Mouse (Mus musculus): ENCODE data around the gene Gmcl1.

Gene Gmcl1

DNA sequence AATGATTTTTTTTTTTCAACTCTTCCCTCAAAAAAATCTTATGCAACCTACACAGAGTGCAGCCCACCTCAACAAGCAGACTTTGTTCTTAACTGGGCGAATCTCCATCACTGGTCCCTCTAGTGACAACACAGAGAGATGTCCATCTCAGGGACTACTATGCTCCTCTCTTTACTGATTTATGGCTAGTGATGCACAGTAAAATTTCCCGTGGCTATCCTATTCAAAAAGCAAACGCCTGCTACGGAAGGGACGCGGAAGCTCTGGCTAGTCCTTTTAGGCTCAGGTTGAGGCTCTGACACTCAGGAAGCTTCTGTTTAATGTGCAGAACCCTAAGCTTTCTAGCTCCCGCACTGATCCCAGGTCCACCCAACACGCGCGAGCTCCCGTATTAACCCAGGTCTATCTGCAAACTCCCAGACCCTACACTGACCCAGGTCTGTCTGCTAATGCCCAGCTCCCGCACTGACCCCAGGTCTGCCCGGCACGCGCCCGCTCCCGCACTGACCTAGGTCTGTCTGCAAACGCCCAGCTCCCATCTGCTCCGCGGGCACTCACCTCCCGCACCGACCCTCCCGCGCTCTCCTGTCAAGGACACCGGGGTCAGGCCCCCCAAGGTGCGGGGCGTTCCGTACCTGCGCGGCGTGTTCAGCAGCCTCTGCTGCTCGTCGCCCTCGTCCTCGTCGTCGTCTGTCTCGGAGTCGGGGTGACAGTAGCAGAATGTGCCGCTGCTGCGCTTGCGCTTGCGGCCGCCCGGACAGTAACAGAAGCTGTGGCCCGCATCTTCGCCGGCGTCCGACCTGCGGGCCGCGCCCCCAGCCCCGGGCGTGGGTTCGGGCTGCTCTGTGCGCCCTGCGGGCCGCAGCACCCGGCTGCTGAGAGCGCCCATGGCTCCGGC, 658 bp downstream of the Gmcl1 start:
- no peak for DNase-seq

DNA sequence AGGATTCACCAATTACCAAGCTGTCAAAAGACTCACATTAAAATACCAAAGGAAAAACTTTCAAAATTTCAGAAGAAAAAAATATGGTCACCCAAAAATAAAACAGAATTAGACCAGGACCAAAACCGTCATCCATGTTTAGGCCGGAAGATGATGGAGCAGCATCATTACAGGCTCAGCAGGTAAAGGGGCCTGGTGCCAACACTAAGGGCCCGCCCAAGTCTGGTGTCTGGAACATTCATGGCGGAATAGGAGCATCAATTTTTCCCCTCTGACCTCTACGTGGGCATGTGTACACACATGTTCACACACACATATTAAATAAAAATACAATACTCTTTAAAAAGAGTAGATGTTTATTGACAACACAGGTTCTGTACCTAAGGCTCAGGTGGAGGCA, 4.5 kb downstream of the Gmcl1 start:
- DNase-seq: no peak

DNA sequence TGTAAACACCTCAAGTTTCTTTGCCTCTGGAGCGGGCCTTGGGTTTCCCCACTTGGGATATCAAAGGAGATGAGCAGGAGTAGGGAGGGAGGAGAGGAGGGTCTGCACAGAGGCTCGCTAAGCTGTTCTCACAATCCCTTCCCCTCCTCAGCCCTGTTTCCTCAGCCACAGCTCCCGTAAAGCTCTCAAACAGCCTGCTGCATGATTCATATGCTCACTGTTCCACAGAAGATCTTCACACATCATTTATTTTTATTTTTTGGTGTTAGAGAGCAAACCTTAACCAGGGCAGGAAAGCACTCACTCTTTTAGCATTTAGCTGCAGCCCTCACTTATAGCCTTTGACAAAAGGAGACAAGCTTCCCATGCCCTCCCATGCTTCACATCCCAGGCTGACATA, 11.2 kb downstream of the Gmcl1 start:
- DNase-seq: no peak

GRCm38 (mm10) chr6:86708072-86708774, 25.0 kb downstream of the Gmcl1 start:
- DNase-seq: no peak

- peak; percentile 11 for DNase-seq
These were observed 30.6 kb downstream of the Gmcl1 start for GRCm38 (mm10) chr6:86702577-86702976.

- no peak for DNase-seq
These were observed 35.3 kb downstream of the Gmcl1 start for GRCm38 (mm10) chr6:86697903-86698302.

- no peak for DNase-seq
These were observed 37.0 kb downstream of the Gmcl1 start for GRCm38 (mm10) chr6:86696213-86696612.

DNA sequence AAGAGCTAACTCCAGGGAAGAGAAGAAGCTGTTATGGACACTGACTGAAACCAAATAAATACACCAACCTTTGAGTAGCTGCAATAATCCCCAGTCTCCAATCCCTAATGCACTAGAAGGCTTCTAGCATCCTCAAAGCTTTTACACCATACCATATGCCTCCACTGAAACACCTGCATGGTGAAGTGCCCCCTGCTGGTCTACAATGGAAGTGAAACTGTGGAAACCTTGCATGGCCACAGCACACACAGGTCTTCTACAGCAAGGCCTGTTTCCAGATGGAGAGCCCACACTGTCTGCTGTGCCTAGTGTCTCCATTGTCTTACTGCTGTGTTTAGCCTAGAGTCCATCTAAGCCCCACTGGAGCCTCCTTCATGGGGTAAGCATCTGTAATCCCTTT, 38.7 kb downstream of the Gmcl1 start:
- DNase-seq: peak; percentile 73

GRCm38 (mm10) chr6:86689671-86690070, 43.5 kb downstream of the Gmcl1 start:
- no peak for DNase-seq

GRCm38 (mm10) chr6:86686971-86687370, 46.2 kb downstream of the Gmcl1 start:
- no peak for DNase-seq

DNA sequence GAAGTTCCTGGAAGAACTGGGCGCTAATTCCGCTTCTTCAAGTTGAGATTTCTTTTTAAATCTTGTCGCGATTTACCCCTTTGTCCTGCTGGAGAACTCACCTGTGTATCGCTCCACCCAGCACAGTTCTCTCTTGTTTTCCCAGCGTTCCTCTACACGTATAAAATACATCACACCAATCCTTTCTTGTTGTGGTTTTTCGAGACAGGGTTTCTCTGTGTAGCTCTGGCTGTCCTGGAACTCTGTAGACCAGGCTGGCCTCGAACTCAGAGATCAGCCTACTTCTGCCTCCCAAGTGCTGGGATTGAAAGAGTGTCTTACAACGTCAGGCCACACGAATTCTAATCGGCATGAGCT, 48.5 kb downstream of the Gmcl1 start:
- DNase-seq: no peak

DNA sequence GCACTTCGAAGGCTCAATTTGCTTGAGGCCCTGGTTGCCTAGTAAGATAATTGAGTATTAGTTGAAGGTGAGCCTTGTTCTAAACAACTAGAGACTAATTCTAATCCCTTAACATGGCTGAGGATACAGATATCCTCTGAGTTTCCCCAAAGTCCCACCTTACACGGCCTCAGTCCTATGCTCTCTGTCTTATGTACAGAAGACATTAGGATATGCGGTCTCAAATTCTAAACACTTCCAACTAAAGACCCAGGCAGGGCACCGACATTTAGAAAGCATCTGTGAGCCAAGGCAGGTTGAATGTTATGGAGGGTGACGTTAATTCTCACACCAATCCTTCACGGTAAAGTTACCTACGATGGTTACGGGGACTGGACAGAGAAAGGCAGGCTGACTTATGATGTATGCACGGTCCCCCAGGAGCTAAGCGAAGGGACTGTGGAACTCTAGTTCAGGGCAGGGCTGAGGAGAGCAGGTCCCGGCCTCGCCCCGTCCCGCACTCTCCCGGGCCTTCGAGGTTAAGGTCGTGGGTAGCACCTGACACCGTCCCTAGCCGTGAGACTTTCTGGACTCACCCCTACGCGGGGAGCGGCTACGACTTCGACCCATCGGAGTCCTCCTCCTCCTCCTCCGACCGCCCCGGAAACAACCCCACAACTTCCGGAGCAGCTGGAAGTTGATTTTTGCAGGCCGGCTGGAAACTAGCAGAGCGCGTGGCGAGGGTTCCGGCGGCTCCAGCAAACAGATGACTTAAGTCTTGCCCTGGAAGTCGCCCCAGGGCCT, 49.1 kb downstream of the Gmcl1 start, which contains the start of gene Snrnp27:
TSS of gene Snrnp27 (minus strand) at position 651 of the 783 bp plus-strand sequence.
- DNase-seq: peak; percentile 94

DNA sequence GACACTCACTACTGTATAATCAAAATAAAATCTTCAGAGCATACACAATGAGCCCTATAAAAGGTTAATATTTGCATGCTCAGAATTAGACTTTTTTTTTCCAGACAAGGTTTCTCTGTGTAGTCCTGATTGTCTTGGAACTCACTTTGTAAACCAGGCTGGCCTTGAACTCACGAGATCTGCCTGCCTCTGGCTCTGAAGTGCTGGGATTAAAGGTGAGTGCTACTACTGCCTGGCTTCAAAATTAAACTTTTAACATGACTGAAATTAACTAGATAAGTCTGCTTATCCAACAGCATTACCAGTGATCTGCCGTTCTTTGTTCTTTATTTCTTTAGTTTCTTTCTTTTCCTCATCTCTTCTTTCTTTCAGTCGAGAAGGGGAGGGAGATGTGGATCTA, 51.9 kb downstream of the Gmcl1 start:
- no peak for DNase-seq

DNA sequence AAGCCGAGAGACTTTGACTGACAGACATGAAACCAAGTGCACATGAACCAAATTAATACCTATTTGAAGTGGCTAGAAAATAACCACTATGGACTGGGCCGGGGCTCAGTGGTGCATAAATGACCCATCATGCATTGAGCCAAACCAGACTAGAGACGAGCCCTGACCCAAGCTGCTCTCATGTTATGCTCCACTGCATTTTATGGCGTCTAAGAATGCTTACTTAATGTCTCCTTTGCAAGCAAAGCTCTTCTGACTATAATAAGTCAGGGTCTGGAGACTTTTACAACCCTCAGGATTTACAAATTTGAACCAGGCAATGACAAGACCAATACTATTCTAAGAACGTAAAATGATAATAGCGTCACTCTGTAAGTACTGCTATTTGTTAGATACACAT, 54.8 kb downstream of the Gmcl1 start:
- DNase-seq: peak; percentile 40

DNA sequence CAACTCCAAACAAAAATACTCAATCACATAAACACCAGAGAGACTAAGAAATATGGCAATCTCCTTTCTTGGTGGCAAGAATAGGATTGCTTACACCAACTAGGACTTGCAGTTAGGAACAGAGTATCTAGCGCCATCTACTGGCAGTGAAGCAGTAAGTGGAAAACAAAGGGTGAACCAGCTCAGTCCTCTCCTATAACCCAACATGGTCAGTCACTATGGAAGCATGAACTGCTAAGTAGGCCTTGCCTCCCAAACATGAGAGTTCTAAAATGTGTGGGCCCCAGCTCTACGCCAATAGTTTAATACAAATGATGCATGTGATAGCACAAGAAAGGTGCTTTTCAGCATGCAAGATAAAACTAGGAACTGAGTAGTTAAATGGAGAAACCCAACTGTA, 62.3 kb downstream of the Gmcl1 start:
- DNase-seq: peak; percentile 44

DNA sequence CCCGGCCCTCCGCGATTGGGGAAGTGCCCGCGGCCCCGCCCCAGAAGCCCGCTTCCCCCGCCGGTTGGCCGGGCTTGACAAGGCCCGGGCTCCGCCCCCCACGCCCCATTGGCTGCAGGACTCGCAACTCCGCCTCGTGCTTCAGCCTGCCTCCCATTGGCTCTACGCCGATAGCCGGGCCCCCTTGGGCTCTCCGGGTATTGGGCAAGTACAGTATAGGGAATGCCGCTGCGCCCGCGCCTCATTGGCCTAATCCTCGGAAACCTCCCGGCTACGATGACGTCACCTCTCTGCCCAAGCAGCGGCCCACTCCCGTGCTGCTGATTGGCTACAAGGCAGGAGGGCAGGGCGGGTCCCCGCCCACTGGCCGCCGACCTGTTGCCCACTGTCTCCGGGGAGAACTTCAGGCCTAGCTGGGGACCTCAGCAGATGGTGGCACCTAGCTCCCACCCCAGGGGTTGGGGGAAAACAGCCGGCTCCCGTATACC, 63.9 kb downstream of the Gmcl1 start:
- DNase-seq: peak; percentile 100

- no peak for DNase-seq
These were observed 64.5 kb downstream of the Gmcl1 start, which contains the start of gene Mxd1 for GRCm38 (mm10) chr6:86668580-86669239. Gene Mxd1, minus strand, starts transcription at chr6:86669161.

GRCm38 (mm10) chr6:86667061-86667460, 66.1 kb downstream of the Gmcl1 start:
- no peak for DNase-seq

GRCm38 (mm10) chr6:86665560-86666307, 67.4 kb downstream of the Gmcl1 start:
- peak; percentile 22 for DNase-seq

- no peak for DNase-seq
These were observed 68.1 kb downstream of the Gmcl1 start for GRCm38 (mm10) chr6:86665076-86665475.

DNA sequence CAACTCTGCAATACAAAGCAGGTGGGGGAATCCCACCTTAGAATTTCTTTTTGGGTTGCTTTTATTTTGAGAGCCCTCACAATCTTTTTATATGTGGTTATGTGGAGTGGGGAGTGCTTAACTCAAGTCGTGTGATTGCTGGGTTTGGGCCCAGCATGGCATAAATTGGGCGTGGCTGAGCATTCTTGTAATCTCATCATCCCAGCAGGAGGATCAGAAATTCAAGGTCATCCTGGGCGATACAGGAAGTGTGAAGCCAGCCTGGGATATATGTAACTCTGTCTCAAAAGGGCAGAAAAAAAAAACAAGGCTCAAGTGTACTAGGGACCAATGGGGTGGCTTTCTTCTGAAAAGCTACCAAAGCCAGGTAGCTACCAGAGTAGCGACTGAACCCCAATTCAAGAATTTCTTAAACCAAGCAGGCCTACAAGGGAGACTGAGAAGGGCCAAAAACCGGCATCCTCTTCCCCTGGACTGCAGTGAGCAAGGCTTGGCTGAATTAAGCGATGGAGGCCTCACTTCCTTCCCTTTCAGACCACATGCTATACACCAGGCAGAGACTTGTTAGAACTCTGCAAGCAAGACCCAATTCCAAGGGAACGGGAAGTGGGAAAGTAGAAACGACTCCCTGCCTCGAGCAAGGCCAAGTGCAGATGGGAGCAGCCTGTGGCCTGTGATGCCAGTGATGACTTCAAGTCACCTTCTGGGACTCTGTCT, 72.9 kb downstream of the Gmcl1 start:
- DNase-seq: no peak

Measured in kidney, adult 18-20 months (tissue).